30 mouse cellular contexts compared by ENCODE assay signal in genomic region chr9:105348242-105349031, GRCm38 (mm10). TPM values are rescaled to one million over a fixed set of nuclear protein-coding genes. Genes with fewer than 3 reads are reported as not detected.
DNase-seq lines count a peak whose midpoint lies in the region; ATAC-seq lines count a peak whose summit lies in the region.
"Had no signal": no experiment of that assay in that cellular context is flagged by ENCODE, and none has a peak within 500 bp of the region (broad histone marks: within the 10 kb centered on the region; RNA-seq: fewer than 3 reads in every experiment).

No protein-coding gene starts in this region.

- DNase-seq in hindbrain, embryonic 11.5 days (ENCODE audit: low spot score): no peak
- peak; percentile 33 for DNase-seq in retina, postnatal 1 day
- DNase-seq in retina, embryonic 14.5 days (ENCODE audit: low spot score): no peak
- DNase-seq in forebrain, embryonic 14.5 days (ENCODE audit: low spot score): peak; percentile 46
- no peak for DNase-seq in testis, postnatal 14 days (ENCODE audit: low spot score)
- DNase-seq: adrenal gland, postnatal 25 days; cerebellum, adult 8-10 months; cerebellum, postnatal 25 days; gastrocnemius, adult 2 months; gastrocnemius, postnatal 36 days; heart, adult 18-20 months; heart, postnatal 4 days; kidney, adult 18-20 months; kidney, postnatal 36 days; liver; lung, adult 2 months; lung, postnatal 10 days; right cerebral cortex, adult 18-20 months; right cerebral cortex, postnatal 4 days; thymus, adult 2 months; thymus, postnatal 36 days had no signal

- H3K9me3 ChIP-seq in hindbrain, embryonic 13.5 days: no peaks in the 10 kb centered on the region
- H3K9me3 ChIP-seq in hindbrain, embryonic 11.5 days (ENCODE audit: control insufficient read depth, low read length): no peaks in the 10 kb centered on the region
- H3K9me3 ChIP-seq in forebrain, embryonic 14.5 days (replicated peaks; ENCODE audit: control insufficient read depth, low read length): peaks cover 5% of the 10 kb centered on the region; the same call in 1 of the 2 replicates
- H3K9me3 ChIP-seq in neural tube, embryonic 15.5 days (replicated peaks): no peaks in the 10 kb centered on the region
- peaks cover 3% of the 10 kb centered on the region for H3K9me3 ChIP-seq in heart, embryonic 12.5 days (replicated peaks)
- H3K9me3 ChIP-seq: midbrain, embryonic 15.5 days; neural tube, embryonic 12.5 days had no signal

- H3K27ac ChIP-seq in hindbrain, embryonic 13.5 days: 0 out of 2 replicates have a peak overlapping the region, but pooled peaks have one; percentile 19
- no peak overlapping the region for H3K27ac ChIP-seq in hindbrain, embryonic 11.5 days (ENCODE audit: low read depth, low read length)
- H3K27ac ChIP-seq in forebrain, embryonic 14.5 days (ENCODE audit: low read depth, low read length): peak overlapping the region; percentile 63
- H3K27ac ChIP-seq in neural tube, embryonic 15.5 days (replicated peaks): peak overlapping the region; percentile 28; the same call in 1 of the 2 replicates
- no peak overlapping the region for H3K27ac ChIP-seq in heart, embryonic 12.5 days (ENCODE audit: poor library complexity, severe bottlenecking)
- H3K27ac ChIP-seq: gastrocnemius, adult 2 months; liver, embryonic 14.5 days; midbrain, embryonic 15.5 days; neural tube, embryonic 12.5 days; stomach, postnatal 0 days had no signal

- H3K4me2 ChIP-seq in hindbrain, embryonic 13.5 days: no peak overlapping the region
- H3K4me2 ChIP-seq in hindbrain, embryonic 11.5 days (replicated peaks; ENCODE audit: low read depth, low read length): no peak overlapping the region
- H3K4me2 ChIP-seq in forebrain, embryonic 14.5 days (ENCODE audit: low read length): peak overlapping the region; percentile 6; the same call in 1 of the 2 replicates
- no peak overlapping the region for H3K4me2 ChIP-seq in neural tube, embryonic 15.5 days
- no peak overlapping the region for H3K4me2 ChIP-seq in heart, embryonic 12.5 days
- H3K4me2 ChIP-seq: heart, embryonic 11.5 days; midbrain, embryonic 15.5 days; neural tube, embryonic 12.5 days had no signal

- H3K36me3 ChIP-seq in hindbrain, embryonic 13.5 days: no peaks in the 10 kb centered on the region
- no peaks in the 10 kb centered on the region for H3K36me3 ChIP-seq in hindbrain, embryonic 11.5 days (ENCODE audit: control insufficient read depth, insufficient read depth, low read length)
- H3K36me3 ChIP-seq in forebrain, embryonic 14.5 days (ENCODE audit: control insufficient read depth, insufficient read depth, low read length): no peaks in the 10 kb centered on the region
- H3K36me3 ChIP-seq in neural tube, embryonic 15.5 days: no peaks in the 10 kb centered on the region
- H3K36me3 ChIP-seq in heart, embryonic 12.5 days: no peaks in the 10 kb centered on the region
- H3K36me3 ChIP-seq: midbrain, embryonic 15.5 days; neural tube, embryonic 12.5 days had no signal

- no peaks in the 10 kb centered on the region for H3K27me3 ChIP-seq in hindbrain, embryonic 13.5 days
- H3K27me3 ChIP-seq in hindbrain, embryonic 11.5 days (ENCODE audit: control insufficient read depth, insufficient read depth, low read length): no peaks in the 10 kb centered on the region
- H3K27me3 ChIP-seq in forebrain, embryonic 14.5 days (replicated peaks; ENCODE audit: control insufficient read depth, insufficient read depth, low read length): no peaks in the 10 kb centered on the region
- no peaks in the 10 kb centered on the region for H3K27me3 ChIP-seq in neural tube, embryonic 15.5 days (replicated peaks)
- no peaks in the 10 kb centered on the region for H3K27me3 ChIP-seq in heart, embryonic 12.5 days (replicated peaks)
- H3K27me3 ChIP-seq: midbrain, embryonic 15.5 days; neural tube, embryonic 12.5 days had no signal

- no peak for ATAC-seq in hindbrain, embryonic 13.5 days (ENCODE audit: low FRiP score)
- ATAC-seq in hindbrain, embryonic 11.5 days (ENCODE audit: low FRiP score): no peak
- peak; percentile 61 for ATAC-seq in forebrain, embryonic 14.5 days
- ATAC-seq in neural tube, embryonic 15.5 days (ENCODE audit: low FRiP score): no peak
- ATAC-seq in heart, embryonic 12.5 days (ENCODE audit: insufficient number of reproducible peaks, low FRiP score): no peak
- ATAC-seq: midbrain, embryonic 15.5 days had no signal

- H3K4me3 ChIP-seq in hindbrain, embryonic 13.5 days: no peak overlapping the region
- no peak overlapping the region for H3K4me3 ChIP-seq in hindbrain, embryonic 11.5 days (ENCODE audit: low read depth, low read length)
- H3K4me3 ChIP-seq in forebrain, embryonic 14.5 days (ENCODE audit: low read depth, low read length): no peak overlapping the region
- no peak overlapping the region for H3K4me3 ChIP-seq in neural tube, embryonic 15.5 days (replicated peaks)
- no peak overlapping the region for H3K4me3 ChIP-seq in heart, embryonic 12.5 days
- H3K4me3 ChIP-seq: gastrocnemius, adult 2 months; midbrain, embryonic 15.5 days; neural tube, embryonic 12.5 days had no signal

- peaks cover 14% of the 10 kb centered on the region for H3K4me1 ChIP-seq in hindbrain, embryonic 13.5 days (replicated peaks)
- H3K4me1 ChIP-seq in hindbrain, embryonic 11.5 days (replicated peaks; ENCODE audit: control insufficient read depth, insufficient read depth, low read length): no peaks in the 10 kb centered on the region
- H3K4me1 ChIP-seq in forebrain, embryonic 14.5 days (ENCODE audit: control insufficient read depth, insufficient read depth, low read length): peaks cover 11% of the 10 kb centered on the region; the same call in 1 of the 2 replicates
- peaks cover 14% of the 10 kb centered on the region for H3K4me1 ChIP-seq in neural tube, embryonic 15.5 days
- no peaks in the 10 kb centered on the region for H3K4me1 ChIP-seq in heart, embryonic 12.5 days (replicated peaks)
- H3K4me1 ChIP-seq: neural tube, embryonic 12.5 days had no signal

- no peak overlapping the region for H3K9ac ChIP-seq in hindbrain, embryonic 13.5 days
- no peak overlapping the region for H3K9ac ChIP-seq in hindbrain, embryonic 11.5 days (ENCODE audit: low read depth, low read length)
- no peak overlapping the region for H3K9ac ChIP-seq in forebrain, embryonic 14.5 days (ENCODE audit: low read length)
- H3K9ac ChIP-seq in neural tube, embryonic 15.5 days (replicated peaks): no peak overlapping the region
- no peak overlapping the region for H3K9ac ChIP-seq in heart, embryonic 12.5 days
- H3K9ac ChIP-seq: liver, embryonic 14.5 days; midbrain, embryonic 15.5 days; neural tube, embryonic 12.5 days had no signal

- WGBS in hindbrain, embryonic 13.5 days: 69% methylated on average over 10 of the region's 10 CpGs
- 77% methylated on average over 10 of the region's 10 CpGs for WGBS in hindbrain, embryonic 11.5 days
- 36% methylated on average over 10 of the region's 10 CpGs for WGBS in forebrain, embryonic 14.5 days
- 64% methylated on average over 10 of the region's 10 CpGs for WGBS in neural tube, embryonic 15.5 days
- 72% methylated on average over 10 of the region's 10 CpGs for WGBS in heart, embryonic 12.5 days

RNA-seq across cellular contexts. Expression of gene Aste1, which starts 46.8 kb away (rescaled TPM):
- polyA plus RNA-seq in hindbrain, embryonic 13.5 days (2015; fragmentation: Nextera tagmentation; extraction: Ambion mirVana): 12.4 and 12.8 TPM in 2 replicates
- 14.9 and 16.5 TPM in 2 replicates for polyA plus RNA-seq in hindbrain, embryonic 11.5 days (2014; fragmentation: Nextera tagmentation; extraction: Ambion mirVana)
- 14.1 and 14.6 TPM in 2 replicates for polyA plus RNA-seq in forebrain, embryonic 14.5 days (2014; fragmentation: Nextera tagmentation; extraction: Ambion mirVana)
- 10.1 and 12.6 TPM in 2 replicates for polyA plus RNA-seq in neural tube, embryonic 15.5 days (2015; fragmentation: Nextera tagmentation; extraction: Ambion mirVana)
- 17.7 and 18.5 TPM in 2 replicates for polyA plus RNA-seq in heart, embryonic 12.5 days (2016; fragmentation: Nextera tagmentation; extraction: Ambion mirVana)

RNA-seq across cellular contexts. Expression of gene Nek11, which starts 46.9 kb away (rescaled TPM):
- 3.2 TPM in 2 replicates for polyA plus RNA-seq in hindbrain, embryonic 13.5 days (2015; fragmentation: Nextera tagmentation; extraction: Ambion mirVana)
- polyA plus RNA-seq in hindbrain, embryonic 11.5 days (2014; fragmentation: Nextera tagmentation; extraction: Ambion mirVana): 1.6 and 2.8 TPM in 2 replicates
- 1.7 and 2.4 TPM in 2 replicates for polyA plus RNA-seq in forebrain, embryonic 14.5 days (2014; fragmentation: Nextera tagmentation; extraction: Ambion mirVana)
- 2.6 TPM in 2 replicates for polyA plus RNA-seq in neural tube, embryonic 15.5 days (2015; fragmentation: Nextera tagmentation; extraction: Ambion mirVana)
- 0.10 TPM in 1 of 2 replicates, not detected in the other for polyA plus RNA-seq in heart, embryonic 12.5 days (2016; fragmentation: Nextera tagmentation; extraction: Ambion mirVana)
- polyA plus RNA-seq: liver, embryonic 14.5 days; spleen, adult 2 months had no signal

Comparison
In these comparisons a context has a peak if more than half of its experiments do, and no peak if none do; other contexts are left out.
1. H3K27ac ChIP-seq: peak in hindbrain, embryonic 13.5 days (single experiment), forebrain, embryonic 14.5 days (single experiment) and neural tube, embryonic 15.5 days (single experiment); none in hindbrain, embryonic 11.5 days (single experiment) and heart, embryonic 12.5 days (single experiment).
2. DNase-seq: peak in retina, postnatal 1 day (single experiment) and forebrain, embryonic 14.5 days (single experiment); none in hindbrain, embryonic 11.5 days (single experiment), retina, embryonic 14.5 days (single experiment) and testis, postnatal 14 days (single experiment).